Mouse (Mus musculus) stomach, postnatal 0 days (tissue): Measurements from ENCODE around the gene Ssh3. TPM values are rescaled to one million over a fixed set of nuclear protein-coding genes. Genes with fewer than 3 reads are reported as not detected.

ENCODE experiments used
- ATAC-seq: fragments of 200-750 bp; cut with Nextera tagmentation; 2 replicates; pipeline ENCODE4 v1.8.0; 2017; ENCODE audit not compliant: low FRiP score, low TSS enrichment
- DNase-seq: peaks from one replicate; pipeline ENCODE4 v3.0.0-alpha.2; 2016; ENCODE audit warnings: low spot score
- H3K27ac ChIP-seq: fragments of 300-500 bp; sonication (generic); replicated peaks from 2 replicates; pipeline ENCODE4 v1.5.1; 2014; ENCODE audit warnings: mild to moderate bottlenecking, control low read depth
- H3K27me3 ChIP-seq: fragments of 300-500 bp; sonication (generic); 2 replicates; pipeline ENCODE4 v1.6.1; 2014; ENCODE audit warnings: low read length; ENCODE audit not compliant: control insufficient read depth, insufficient read depth
- H3K36me3 ChIP-seq: fragments of 300-500 bp; sonication (generic); 2 replicates; pipeline ENCODE4 v1.6.1; 2014; ENCODE audit warnings: low read length, mixed read lengths; ENCODE audit not compliant: control insufficient read depth, insufficient read depth
- H3K4me1 ChIP-seq: fragments of 300-500 bp; sonication (generic); replicated peaks from 2 replicates; pipeline ENCODE4 v1.6.1; 2014; ENCODE audit warnings: antibody characterized with exemption; ENCODE audit not compliant: control insufficient read depth, insufficient read depth
- H3K4me2 ChIP-seq: fragments of 300-500 bp; sonication (generic); replicated peaks from 2 replicates; pipeline ENCODE4 v1.6.1; 2014; ENCODE audit warnings: low read depth, mild to moderate bottlenecking, control low read depth, moderate library complexity
- H3K4me3 ChIP-seq: fragments of 300-500 bp; sonication (generic); 2 replicates; pipeline ENCODE4 v1.5.1; 2014; ENCODE audit warnings: low read depth, low read length, control low read depth
- H3K9ac ChIP-seq: fragments of 300-500 bp; sonication (generic); 2 replicates; pipeline ENCODE4 v1.6.1; 2014; ENCODE audit warnings: mild to moderate bottlenecking, low read length, control low read depth, mixed read lengths
- H3K9me3 ChIP-seq: fragments of 300-500 bp; sonication (generic); 2 replicates; pipeline ENCODE4 v1.6.1; 2016; ENCODE audit warnings: low read length; ENCODE audit not compliant: control insufficient read depth
- CTCF ChIP-seq: IDR thresholded peaks from 2 replicates; pipeline ENCODE4 v1.5.1; 2016; ENCODE audit warnings: antibody characterized with exemption, low read depth, mild to moderate bottlenecking, moderate library complexity
- EP300 ChIP-seq: optimal IDR thresholded peaks from 2 replicates; pipeline ENCODE3; 2016; ENCODE audit warnings: antibody characterized with exemption
- WGBS: fragments of 180-500 bp; shearing (Covaris S2); extraction: QIAGEN DNeasy Blood & Tissue Kit; methylation state at CpG from one replicate; pipeline ENCODE4 v1.1.7; 2014; 5-methylcytosine and 5-hydroxymethylcytosine counted together
- polyA plus RNA-seq: library from polyadenylated mRNA; unstranded; fragments of >200 nt; fragmentation: Nextera tagmentation; extraction: Ambion mirVana; gene quantifications from 2 replicates; pipeline ENCODE4 v1.2.1, GENCODE M21; 2015

Gene Ssh3
- polyA plus RNA-seq, 1 experiment from 2014 or later: 36.9 TPM

DNA sequence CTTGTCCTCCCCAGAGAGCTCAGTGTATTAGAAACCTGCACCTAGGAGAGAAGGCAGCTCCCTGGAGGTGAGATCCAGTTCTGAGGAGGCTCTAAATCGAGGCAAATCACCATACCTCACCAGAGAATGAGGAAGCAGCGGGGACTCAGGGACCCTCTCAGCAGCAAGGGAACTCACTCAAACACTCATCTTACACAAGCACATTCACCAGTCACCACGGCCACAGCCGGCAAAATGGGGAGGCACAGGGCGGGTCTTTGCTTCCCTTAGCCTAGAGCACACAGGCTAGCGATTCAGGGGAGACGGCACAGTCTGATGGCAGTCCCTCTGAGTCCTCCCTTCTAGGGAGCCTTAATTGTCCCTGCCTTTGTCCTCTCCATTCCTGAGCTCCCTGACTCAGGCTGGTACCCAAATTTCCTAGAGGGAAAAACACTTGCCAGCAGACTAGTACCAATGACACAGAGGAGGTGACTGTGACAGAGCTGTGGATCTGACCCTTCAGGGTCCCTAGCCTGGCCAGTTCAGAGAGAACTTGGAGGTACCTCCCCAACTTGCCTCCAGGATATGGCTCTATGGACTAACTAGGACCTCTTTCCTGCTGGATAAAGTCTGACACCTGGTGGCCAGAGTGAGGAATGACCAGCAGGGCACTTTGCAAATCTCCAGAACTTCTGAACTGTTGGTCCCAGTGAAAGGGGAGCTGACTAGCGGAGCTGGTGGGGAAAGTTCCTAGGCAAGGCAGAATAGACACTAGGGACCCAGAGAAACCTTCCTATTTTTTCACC lies 40.9 kb downstream of the Ssh3 start:
- no peak overlapping the region for H3K27ac ChIP-seq
- H3K4me1 ChIP-seq: peaks cover 3% of the 10 kb centered on the region; the same call in 1 of the 2 replicates
- no peaks in the 10 kb centered on the region for H3K9me3 ChIP-seq
- H3K36me3 ChIP-seq: no peaks in the 10 kb centered on the region
- H3K4me3 ChIP-seq: no peak overlapping the region
- no peaks in the 10 kb centered on the region for H3K27me3 ChIP-seq
- TF ChIP-seq CTCF: peak; percentile 98
- TF ChIP-seq EP300: no peak
- no peak overlapping the region for H3K9ac ChIP-seq
- DNase-seq (peak; percentile 77), ATAC-seq (peak; percentile 17; the same call in 1 of the 2 replicates)
- no peak overlapping the region for H3K4me2 ChIP-seq
- 12% methylated on average over 8 of the region's 8 CpGs for WGBS

DNA sequence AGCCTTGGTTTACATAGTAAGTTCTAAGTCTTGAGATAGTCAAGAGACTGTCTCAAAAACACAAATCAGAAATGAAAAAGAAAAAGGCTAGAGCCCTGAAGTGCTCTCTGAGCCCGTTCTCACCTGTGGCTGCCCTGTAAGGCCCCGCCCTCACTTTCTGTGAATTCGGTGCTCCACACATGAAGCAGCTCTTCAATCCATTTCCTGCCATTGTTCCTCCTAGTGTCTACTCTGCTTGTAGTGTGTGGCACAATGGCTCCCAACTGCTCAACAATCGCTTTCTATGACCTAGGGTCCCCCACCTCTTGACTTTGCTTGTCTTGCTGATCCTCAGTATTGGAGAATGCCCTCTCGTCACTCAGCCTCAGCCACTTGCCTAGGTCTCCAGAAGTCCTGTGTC lies 41.5 kb downstream of the Ssh3 start:
- no peak overlapping the region for H3K4me3 ChIP-seq
- H3K27me3 ChIP-seq: no peaks in the 10 kb centered on the region
- H3K9ac ChIP-seq: no peak overlapping the region
- no peak overlapping the region for H3K27ac ChIP-seq
- DNase-seq (no peak), ATAC-seq (no peak)
- H3K4me2 ChIP-seq: no peak overlapping the region
- H3K4me1 ChIP-seq: peaks cover 3% of the 10 kb centered on the region; the same call in 1 of the 2 replicates
- no peaks in the 10 kb centered on the region for H3K36me3 ChIP-seq
- no peaks in the 10 kb centered on the region for H3K9me3 ChIP-seq
- 71% methylated on average over 5 of the region's 5 CpGs for WGBS
- no peak for TF ChIP-seq EP300
- TF ChIP-seq CTCF: no peak

DNA sequence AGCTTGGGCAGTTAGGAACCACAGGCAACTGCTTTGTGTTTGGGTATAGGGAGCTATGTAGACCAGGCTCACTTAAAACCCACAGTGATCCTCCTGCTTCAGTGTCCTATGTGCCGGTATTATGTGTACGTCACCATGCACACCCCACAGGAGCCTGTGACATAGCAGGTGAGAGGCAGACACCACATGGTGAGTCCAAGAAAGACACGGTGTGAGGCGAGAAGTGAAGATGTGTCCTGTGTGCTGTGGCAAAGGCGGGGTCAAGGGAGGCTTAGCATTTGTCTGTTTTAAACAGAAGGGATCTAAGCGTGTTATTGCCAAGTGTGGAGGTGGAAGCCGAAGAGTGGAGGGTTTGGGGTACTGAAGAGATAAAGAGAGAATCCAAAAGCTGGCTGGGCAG lies 42.2 kb downstream of the Ssh3 start:
- ATAC-seq: no peak
- no peak for DNase-seq
- H3K27me3 ChIP-seq: no peaks in the 10 kb centered on the region
- TF ChIP-seq CTCF: no peak
- TF ChIP-seq EP300: no peak
- 82% methylated on average over 7 of the region's 7 CpGs for WGBS
- H3K27ac ChIP-seq: no peak overlapping the region
- no peaks in the 10 kb centered on the region for H3K36me3 ChIP-seq
- H3K4me1 ChIP-seq: peaks cover 3% of the 10 kb centered on the region
- H3K4me2 ChIP-seq: no peak overlapping the region
- no peak overlapping the region for H3K4me3 ChIP-seq
- H3K9ac ChIP-seq: no peak overlapping the region
- H3K9me3 ChIP-seq: no peaks in the 10 kb centered on the region

DNA sequence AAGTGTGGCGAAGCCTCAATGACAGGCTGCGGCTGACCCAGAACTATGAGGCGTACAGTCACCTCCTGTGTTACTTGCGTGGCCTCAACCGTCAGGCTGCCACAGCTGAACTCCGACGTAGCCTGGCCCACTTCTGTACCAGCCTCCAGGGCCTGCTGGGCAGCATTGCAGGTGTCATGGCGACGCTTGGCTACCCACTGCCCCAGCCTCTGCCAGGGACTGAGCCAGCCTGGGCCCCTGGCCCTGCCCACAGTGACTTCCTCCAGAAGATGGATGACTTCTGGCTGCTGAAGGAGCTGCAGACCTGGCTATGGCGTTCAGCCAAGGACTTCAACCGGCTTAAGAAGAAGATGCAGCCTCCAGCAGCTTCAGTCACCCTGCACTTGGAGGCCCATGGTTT lies 46.8 kb downstream of the Ssh3 start:
- no peak for TF ChIP-seq EP300
- TF ChIP-seq CTCF: no peak

DNA sequence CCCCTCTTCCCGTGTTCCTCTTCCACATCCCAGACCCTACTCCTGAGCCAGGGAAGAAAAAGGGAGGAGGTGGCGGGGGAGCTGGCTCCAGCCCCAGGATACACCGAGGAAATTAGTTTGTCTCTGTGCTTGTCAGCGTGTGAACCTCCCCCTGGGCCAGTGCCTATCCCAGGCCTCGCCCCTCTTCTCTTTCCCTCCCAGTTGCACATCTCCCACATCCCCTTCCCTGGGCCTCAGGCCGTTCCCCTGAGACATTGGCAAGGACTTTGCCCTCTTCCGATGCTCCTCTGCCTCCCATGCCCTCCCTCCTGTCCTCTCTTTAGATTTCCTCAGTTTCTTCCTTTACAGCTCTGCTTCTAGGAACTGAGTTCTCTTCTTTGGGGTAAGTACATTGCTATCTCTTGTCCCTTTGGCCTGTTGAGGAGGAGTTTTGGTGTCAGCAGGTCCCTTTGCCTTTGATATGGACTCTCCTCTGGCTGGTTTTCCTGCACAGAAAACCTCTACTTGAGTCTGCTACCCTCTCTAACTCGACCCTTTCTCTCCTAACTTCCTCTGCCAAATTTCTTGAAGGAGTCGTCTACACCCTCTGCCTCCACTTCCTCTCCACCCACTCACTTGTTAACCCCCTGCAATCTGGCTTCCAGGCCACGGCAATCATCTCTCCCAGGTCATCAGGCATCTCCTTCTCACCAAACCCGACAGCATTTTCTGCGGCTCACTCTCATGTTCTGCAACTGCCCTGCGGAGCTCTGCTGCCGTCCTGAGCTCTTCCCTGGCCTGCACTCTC lies 47.8 kb downstream of the Ssh3 start:
- Histone ChIP-seq H3K4me1 (peaks cover 19% of the 10 kb centered on the region), H3K9me3 (no peaks in the 10 kb centered on the region), H3K4me3 (no peak overlapping the region), H3K9ac (peak overlapping the region; percentile 50), H3K27ac (peak overlapping the region; percentile 70), H3K36me3 (no peaks in the 10 kb centered on the region), H3K27me3 (no peaks in the 10 kb centered on the region; the same call in 1 of the 2 replicates), H3K4me2 (peak overlapping the region; percentile 37)
- WGBS: 27% methylated on average over 13 of the region's 14 CpGs
- DNase-seq (no peak), ATAC-seq (peak; percentile 44; the same call in 1 of the 2 replicates)
- TF ChIP-seq CTCF (no peak), EP300 (no peak)

More for the DNA sequence above, 46.8 kb downstream of the Ssh3 start:
- Histone ChIP-seq H3K4me2 (no peak overlapping the region), H3K4me3 (no peak overlapping the region), H3K9ac (no peak overlapping the region), H3K36me3 (no peaks in the 10 kb centered on the region), H3K27ac (0 out of 2 replicates have a peak overlapping the region, but pooled peaks have one; percentile 4), H3K9me3 (no peaks in the 10 kb centered on the region), H3K4me1 (peaks cover 16% of the 10 kb centered on the region), H3K27me3 (no peaks in the 10 kb centered on the region)
- DNase-seq: no peak
- no peak for ATAC-seq
- WGBS: 53% methylated on average over 11 of the region's 11 CpGs

DNA sequence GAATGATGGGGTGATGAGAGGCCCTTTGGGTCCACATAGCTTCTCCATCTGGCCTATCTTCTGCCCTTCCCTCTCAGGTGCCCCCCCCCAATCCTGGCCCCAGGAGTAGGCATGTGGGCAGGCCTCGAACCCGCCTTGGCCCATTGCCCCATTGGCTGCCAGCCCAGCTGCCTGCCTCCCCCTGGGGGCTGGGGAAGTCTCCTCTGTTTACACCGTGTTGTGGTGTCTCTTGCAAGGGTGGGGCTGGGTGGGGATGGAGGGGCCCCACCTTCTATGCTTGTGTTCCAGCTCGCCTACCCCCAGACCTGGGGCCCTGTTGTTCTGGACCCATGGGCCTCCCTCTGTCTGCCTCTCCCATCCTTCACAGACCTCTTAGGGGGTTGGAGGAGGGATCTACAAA lies 48.6 kb downstream of the Ssh3 start:
- H3K4me2 ChIP-seq: peak overlapping the region; percentile 31; the same call in 1 of the 2 replicates
- peak overlapping the region; percentile 63 for H3K27ac ChIP-seq
- no peaks in the 10 kb centered on the region for H3K36me3 ChIP-seq
- DNase-seq (no peak), ATAC-seq (no peak)
- H3K9ac ChIP-seq: no peak overlapping the region
- no peak for TF ChIP-seq CTCF
- H3K27me3 ChIP-seq: no peaks in the 10 kb centered on the region; the same call in 1 of the 2 replicates
- 19% methylated on average over 4 of the region's 4 CpGs for WGBS
- no peaks in the 10 kb centered on the region for H3K9me3 ChIP-seq
- H3K4me1 ChIP-seq: peaks cover 19% of the 10 kb centered on the region
- no peak overlapping the region for H3K4me3 ChIP-seq
